Mouse (Mus musculus): ENCODE measurements at regions not wholly inside any gene's neighbourhood (a gene's known extent, or its start where the extent isn't known, plus 50 kb on each side); places are given as distances from the start of the nearest gene placed in this dataset.

DNA sequence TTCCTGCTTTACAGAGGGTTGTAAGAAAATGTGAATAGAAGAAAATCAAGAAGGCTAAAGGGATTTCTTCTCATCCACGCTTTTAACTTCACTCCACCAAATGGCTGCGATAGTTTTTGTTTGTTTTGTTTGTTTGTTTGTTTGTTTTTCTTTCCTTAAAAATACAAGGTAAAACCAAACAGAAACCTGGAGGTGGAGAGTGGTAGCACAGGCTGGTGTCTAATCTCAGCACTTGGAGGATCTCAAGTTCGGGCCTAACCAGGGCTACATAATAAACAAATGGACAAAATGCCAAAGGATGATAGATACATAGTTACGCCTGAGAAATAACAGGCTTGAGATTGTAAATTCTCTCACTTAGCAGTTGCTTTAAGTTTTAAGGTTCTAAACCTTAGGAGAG, 50.8 kb upstream of the Mboat1 start:
- Histone ChIP-seq H3K36me3 (no peaks in the 10 kb centered on the region), H3K9me3 (no peaks in the 10 kb centered on the region), H3K4me3 (no peak overlapping the region), H3K27me3 (no peaks in the 10 kb centered on the region), H3K4me1 (0 out of 2 replicates have a peak, but pooled peaks cover 4% of the 10 kb centered on the region), H3K27ac (replicated peaks) (no peak overlapping the region), H3K9ac (replicated peaks) (no peak overlapping the region), H3K4me2 (replicated peaks) (no peak overlapping the region)
- ATAC-seq (replicated peaks): peak; percentile 16; the same call in 1 of the 2 replicates
- WGBS: 69% methylated on average over 4 of the region's 4 CpGs

DNA sequence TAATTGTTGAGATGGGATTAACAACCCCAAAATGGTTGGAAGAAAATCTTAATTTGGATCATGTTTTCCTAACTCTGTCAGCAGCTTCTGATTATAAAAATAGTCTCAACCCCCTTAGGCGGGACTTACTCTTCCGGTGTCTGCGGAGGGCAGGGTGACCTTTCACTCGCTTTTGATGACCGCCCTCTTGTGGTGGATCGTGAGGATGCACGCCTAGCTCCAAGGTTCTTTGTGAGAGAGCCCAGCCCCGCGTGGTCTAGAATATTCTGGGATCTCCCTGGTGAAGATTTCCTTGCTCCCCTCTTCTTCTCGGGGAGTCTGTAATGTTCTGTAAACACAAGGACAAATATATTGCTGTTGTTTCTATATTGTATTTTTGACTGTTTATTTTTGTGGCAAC, 51.3 kb upstream of the Mboat1 start:
- 0 out of 2 replicates have a peak, but pooled peaks cover 4% of the 10 kb centered on the region for H3K4me1 ChIP-seq
- no peak overlapping the region for H3K4me3 ChIP-seq
- H3K27ac ChIP-seq (replicated peaks): no peak overlapping the region
- H3K36me3 ChIP-seq: no peaks in the 10 kb centered on the region
- peak overlapping the region; percentile 10; the same call in 1 of the 2 replicates for H3K4me2 ChIP-seq (replicated peaks)
- H3K27me3 ChIP-seq: no peaks in the 10 kb centered on the region
- no peaks in the 10 kb centered on the region for H3K9me3 ChIP-seq
- H3K9ac ChIP-seq (replicated peaks): no peak overlapping the region
- peak; percentile 92 for ATAC-seq (replicated peaks)
- under 1% methylated on average over 10 of the region's 10 CpGs for WGBS

DNA sequence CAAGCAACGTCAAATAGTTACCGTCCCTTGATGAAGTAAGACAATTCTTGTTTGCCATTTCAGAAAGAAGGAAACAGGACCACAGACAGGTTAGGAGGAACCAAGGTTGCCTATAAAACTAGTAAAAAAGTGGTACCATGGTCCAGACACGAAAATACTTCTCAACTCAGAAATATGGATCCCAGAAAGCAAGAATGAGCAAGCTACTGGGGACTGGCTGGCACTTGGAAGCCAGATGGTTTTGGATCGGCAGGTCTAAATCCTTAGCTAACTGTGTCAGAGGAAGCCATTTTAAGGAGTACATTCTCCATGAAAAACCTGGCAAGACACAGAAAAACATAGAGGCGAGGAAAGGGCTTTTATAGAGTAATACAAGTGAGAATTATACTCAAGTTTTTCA, 51.9 kb upstream of the Mboat1 start:
- Histone ChIP-seq H3K36me3 (no peaks in the 10 kb centered on the region), H3K27ac (replicated peaks) (no peak overlapping the region), H3K4me3 (no peak overlapping the region), H3K27me3 (no peaks in the 10 kb centered on the region), H3K4me1 (0 out of 2 replicates have a peak, but pooled peaks cover 4% of the 10 kb centered on the region), H3K9ac (replicated peaks) (no peak overlapping the region), H3K4me2 (replicated peaks) (no peak overlapping the region), H3K9me3 (no peaks in the 10 kb centered on the region)
- WGBS: 86% methylated on average over 5 of the region's 5 CpGs
- no peak for ATAC-seq (replicated peaks)

DNA sequence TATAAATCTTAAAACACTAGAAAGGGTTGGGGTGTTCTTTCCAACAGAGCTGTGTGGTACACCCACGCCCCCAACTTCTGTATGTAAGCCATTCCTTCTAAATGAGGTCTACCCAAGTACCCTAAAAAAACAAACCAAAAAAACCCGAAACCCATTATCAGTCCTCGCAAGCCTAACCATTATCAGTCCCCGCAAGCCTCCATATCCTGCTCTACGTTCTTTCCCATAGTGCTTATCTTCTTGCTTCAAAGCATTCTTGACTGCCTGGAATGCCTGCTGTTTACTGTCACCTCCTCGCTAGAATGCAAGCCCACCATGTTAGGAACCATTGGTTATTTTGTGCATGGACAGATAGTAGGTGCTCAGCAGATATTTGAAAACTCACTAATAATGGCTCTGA, 52.3 kb upstream of the Mboat1 start:
- no peak for ATAC-seq (replicated peaks)
- no peak overlapping the region for H3K4me3 ChIP-seq
- H3K27ac ChIP-seq (replicated peaks): no peak overlapping the region
- no peaks in the 10 kb centered on the region for H3K9me3 ChIP-seq
- H3K27me3 ChIP-seq: no peaks in the 10 kb centered on the region
- H3K4me2 ChIP-seq (replicated peaks): no peak overlapping the region
- no peaks in the 10 kb centered on the region for H3K36me3 ChIP-seq
- 0 out of 2 replicates have a peak, but pooled peaks cover 4% of the 10 kb centered on the region for H3K4me1 ChIP-seq
- H3K9ac ChIP-seq (replicated peaks): no peak overlapping the region
- WGBS: 88% methylated on average over 6 of the region's 6 CpGs

- Histone ChIP-seq H3K4me2 (replicated peaks) (no peak overlapping the region), H3K9ac (replicated peaks) (no peak overlapping the region), H3K9me3 (no peaks in the 10 kb centered on the region), H3K27me3 (no peaks in the 10 kb centered on the region), H3K4me1 (0 out of 2 replicates have a peak, but pooled peaks cover 4% of the 10 kb centered on the region), H3K4me3 (no peak overlapping the region), H3K36me3 (no peaks in the 10 kb centered on the region), H3K27ac (replicated peaks) (no peak overlapping the region)
- WGBS: 55% methylated on average over 2 of the region's 2 CpGs
- ATAC-seq (replicated peaks): no peak
Observed at GRCm38 (mm10) chr13:30082761-30083160, 53.5 kb upstream of the Mboat1 start.

- no peak for ATAC-seq (replicated peaks)
Observed at GRCm38 (mm10) chr13:30080705-30081474, 55.4 kb upstream of the Mboat1 start.

GRCm38 (mm10) chr13:30074517-30075064, 61.7 kb upstream of the Mboat1 start:
- Histone ChIP-seq H3K27me3 (no peaks in the 10 kb centered on the region), H3K36me3 (no peaks in the 10 kb centered on the region), H3K9me3 (no peaks in the 10 kb centered on the region), H3K4me1 (no peaks in the 10 kb centered on the region), H3K4me3 (no peak overlapping the region), H3K9ac (replicated peaks) (no peak overlapping the region), H3K27ac (replicated peaks) (no peak overlapping the region), H3K4me2 (replicated peaks) (no peak overlapping the region)
- ATAC-seq (replicated peaks): no peak
- 88% methylated on average over 2 of the region's 2 CpGs for whole genome bisulfite sequencing

More at GRCm38 (mm10) chr13:30080705-30081474, 55.4 kb upstream of the Mboat1 start:
- WGBS: 57% methylated on average over 15 of the region's 15 CpGs
- Histone ChIP-seq H3K4me1 (0 out of 2 replicates have a peak, but pooled peaks cover 4% of the 10 kb centered on the region), H3K4me3 (no peak overlapping the region), H3K9me3 (no peaks in the 10 kb centered on the region), H3K27ac (replicated peaks) (no peak overlapping the region), H3K4me2 (replicated peaks) (no peak overlapping the region), H3K9ac (replicated peaks) (no peak overlapping the region), H3K36me3 (no peaks in the 10 kb centered on the region), H3K27me3 (no peaks in the 10 kb centered on the region)

- H3K4me1 ChIP-seq: no peaks in the 10 kb centered on the region
- WGBS: 87% methylated on average over 3 of the region's 3 CpGs
Observed at GRCm38 (mm10) chr13:30074069-30074468, 62.2 kb upstream of the Mboat1 start.

DNA sequence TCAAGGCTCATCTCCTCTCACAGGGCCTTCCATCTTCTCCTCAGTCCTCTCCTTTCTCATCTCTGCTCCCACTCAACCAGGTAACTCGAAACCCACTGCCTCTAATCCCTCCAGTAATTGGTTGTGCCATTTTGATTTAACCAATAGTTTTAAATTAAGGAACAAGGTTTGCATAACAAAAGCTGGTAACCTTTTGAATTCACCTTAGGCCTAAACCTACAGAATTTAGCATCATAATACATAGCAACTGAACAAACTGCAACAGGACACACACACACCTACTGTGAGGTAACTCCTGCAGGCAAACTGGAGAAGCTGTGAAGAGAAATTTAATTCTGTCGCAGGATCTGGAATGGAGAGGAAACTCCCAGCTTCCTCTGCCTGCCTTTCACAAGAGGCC, 66.9 kb upstream of the Mboat1 start:
- H3K4me3 ChIP-seq: no peak overlapping the region
- no peak for ATAC-seq (replicated peaks)
- no peaks in the 10 kb centered on the region for H3K9me3 ChIP-seq
- H3K27ac ChIP-seq (replicated peaks): no peak overlapping the region
- H3K4me2 ChIP-seq (replicated peaks): no peak overlapping the region
- no peaks in the 10 kb centered on the region for H3K36me3 ChIP-seq
- WGBS: 45% methylated on average over 2 of the region's 2 CpGs
- no peaks in the 10 kb centered on the region for H3K4me1 ChIP-seq
- H3K9ac ChIP-seq (replicated peaks): no peak overlapping the region
- no peaks in the 10 kb centered on the region for H3K27me3 ChIP-seq

More at GRCm38 (mm10) chr13:30074069-30074468, 62.2 kb upstream of the Mboat1 start:
- H3K4me2 ChIP-seq (replicated peaks): no peak overlapping the region
- H3K27ac ChIP-seq (replicated peaks): no peak overlapping the region
- H3K9ac ChIP-seq (replicated peaks): no peak overlapping the region
- no peak overlapping the region for H3K4me3 ChIP-seq
- no peaks in the 10 kb centered on the region for H3K9me3 ChIP-seq
- H3K27me3 ChIP-seq: no peaks in the 10 kb centered on the region
- no peaks in the 10 kb centered on the region for H3K36me3 ChIP-seq
- ATAC-seq (replicated peaks): no peak

GRCm38 (mm10) chr13:30067581-30068375, 68.5 kb upstream of the Mboat1 start:
- no peak for ATAC-seq (replicated peaks)

GRCm38 (mm10) chr13:30065520-30065919, 70.8 kb upstream of the Mboat1 start:
- H3K4me3 ChIP-seq: no peak overlapping the region
- no peak for ATAC-seq (replicated peaks)
- H3K4me1 ChIP-seq: no peaks in the 10 kb centered on the region
- H3K27ac ChIP-seq (replicated peaks): no peak overlapping the region
- H3K9ac ChIP-seq (replicated peaks): no peak overlapping the region
- H3K27me3 ChIP-seq: no peaks in the 10 kb centered on the region
- 46% methylated on average over 8 of the region's 8 CpGs for WGBS
- H3K36me3 ChIP-seq: no peaks in the 10 kb centered on the region
- H3K9me3 ChIP-seq: no peaks in the 10 kb centered on the region
- no peak overlapping the region for H3K4me2 ChIP-seq (replicated peaks)

More at GRCm38 (mm10) chr13:30067581-30068375, 68.5 kb upstream of the Mboat1 start:
- Histone ChIP-seq H3K9me3 (no peaks in the 10 kb centered on the region), H3K27me3 (no peaks in the 10 kb centered on the region), H3K4me1 (no peaks in the 10 kb centered on the region), H3K4me2 (replicated peaks) (no peak overlapping the region), H3K4me3 (no peak overlapping the region), H3K9ac (replicated peaks) (no peak overlapping the region), H3K36me3 (no peaks in the 10 kb centered on the region), H3K27ac (replicated peaks) (no peak overlapping the region)
- WGBS: 80% methylated on average over 6 of the region's 6 CpGs

GRCm38 (mm10) chr13:30063741-30064140, 72.5 kb upstream of the Mboat1 start:
- H3K27ac ChIP-seq (replicated peaks): no peak overlapping the region
- WGBS: 85% methylated on average over 3 of the region's 3 CpGs
- H3K4me2 ChIP-seq (replicated peaks): no peak overlapping the region
- H3K9ac ChIP-seq (replicated peaks): no peak overlapping the region
- H3K9me3 ChIP-seq: no peaks in the 10 kb centered on the region
- H3K4me1 ChIP-seq: no peaks in the 10 kb centered on the region
- no peaks in the 10 kb centered on the region for H3K36me3 ChIP-seq
- ATAC-seq (replicated peaks): no peak
- no peak overlapping the region for H3K4me3 ChIP-seq
- H3K27me3 ChIP-seq: no peaks in the 10 kb centered on the region

All from forebrain, embryonic 15.5 days (tissue).